Mouse (Mus musculus): Measurements from ENCODE around the gene Polr2a. TPM values are rescaled to one million over a fixed set of nuclear protein-coding genes. Genes with fewer than 3 reads are reported as not detected.

The Polr2a gene
- polyA plus RNA-seq, 1 experiment = 84.2 TPM

DNA sequence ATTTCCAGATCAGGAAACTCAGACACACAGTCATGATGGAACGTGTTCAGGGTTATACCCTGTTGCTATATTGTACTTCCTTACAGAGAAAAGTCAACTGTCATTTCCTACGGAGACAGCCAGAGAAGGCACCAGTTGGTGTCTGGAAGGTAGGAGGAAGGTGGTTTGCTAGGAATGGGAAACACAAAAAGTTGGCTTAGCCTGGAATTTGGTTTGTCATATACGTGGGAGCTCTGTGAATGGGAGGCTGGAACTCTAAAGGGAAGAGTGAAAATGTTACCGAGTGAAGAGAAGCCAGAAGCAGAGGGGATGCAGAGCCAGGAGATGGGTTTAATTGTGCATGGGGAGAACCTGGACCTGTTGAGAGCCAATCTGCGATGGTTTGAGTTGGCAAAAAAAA is 33.0 kb upstream of the Polr2a start:
- no peaks in the 10 kb centered on the region for H3K27me3 ChIP-seq (ENCODE audit: control insufficient read depth, insufficient read depth, insufficient read length)
- H3K4me3 ChIP-seq (ENCODE audit: insufficient read depth, poor library complexity, severe bottlenecking) = no peak overlapping the region
- H3K36me3 ChIP-seq (ENCODE audit: control insufficient read depth, insufficient read depth) = peaks cover 31% of the 10 kb centered on the region
- no peaks in the 10 kb centered on the region for H3K79me3 ChIP-seq (ENCODE audit: low read depth)
- H3K79me2 ChIP-seq (ENCODE audit: control insufficient read depth, insufficient read depth) = no peaks in the 10 kb centered on the region
- TF ChIP-seq MAX (IDR thresholded peaks at IDR 0.05) = no peak
- TF ChIP-seq FOSL1 (IDR thresholded peaks at IDR 0.05; ENCODE audit: insufficient read depth, low read length, poor library complexity, severe bottlenecking) = no peak
- TF ChIP-seq MYOG (IDR thresholded peaks at IDR 0.05; ENCODE audit: control insufficient read depth, extremely low read depth, insufficient read length) = no peak
- no peak for TF ChIP-seq USF1 (IDR thresholded peaks at IDR 0.05; ENCODE audit: low read depth)
- TF ChIP-seq MYOD1 (IDR thresholded peaks at IDR 0.05; ENCODE audit: control insufficient read depth, insufficient read length, low read depth) = no peak
- TF ChIP-seq CTCF (IDR thresholded peaks at IDR 0.05; ENCODE audit: control insufficient read depth, insufficient read depth, insufficient read length) = no peak
- no peak for TF ChIP-seq CEBPB (IDR thresholded peaks at IDR 0.05; ENCODE audit: low read depth)
- no peak overlapping the region for H3ac ChIP-seq (ENCODE audit: control insufficient read depth, insufficient read length, low read depth)

DNA sequence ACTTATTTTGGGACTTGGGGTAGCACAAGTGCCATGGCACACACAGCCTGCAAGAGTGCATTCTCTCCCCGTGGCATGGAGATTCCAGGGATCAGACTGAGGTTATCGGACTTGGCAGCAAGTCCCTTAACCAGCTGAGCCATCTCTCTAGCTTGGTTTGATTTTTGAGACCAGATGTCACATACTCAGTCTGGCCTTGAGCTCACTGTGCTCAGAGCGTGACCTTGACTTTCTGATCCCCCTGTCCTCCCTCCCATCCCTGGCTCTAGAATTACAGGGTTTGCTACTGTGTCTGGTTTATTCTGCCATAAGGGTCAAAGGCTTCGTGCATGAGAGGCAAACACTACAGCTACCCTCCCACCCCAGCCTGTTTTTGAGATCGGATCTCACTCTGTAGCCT is 31.0 kb upstream of the Polr2a start:
- Histone ChIP-seq H3K36me3 (ENCODE audit: control insufficient read depth, insufficient read depth) (peaks cover 40% of the 10 kb centered on the region), H3K79me3 (ENCODE audit: low read depth) (no peaks in the 10 kb centered on the region), H3K79me2 (ENCODE audit: control insufficient read depth, insufficient read depth) (no peaks in the 10 kb centered on the region), H3ac (ENCODE audit: control insufficient read depth, insufficient read length, low read depth) (no peak overlapping the region), H3K4me3 (ENCODE audit: insufficient read depth, poor library complexity, severe bottlenecking) (no peak overlapping the region), H3K27me3 (ENCODE audit: control insufficient read depth, insufficient read depth, insufficient read length) (no peaks in the 10 kb centered on the region)
- TF ChIP-seq CEBPB (IDR thresholded peaks at IDR 0.05; ENCODE audit: low read depth) (no peak), USF1 (IDR thresholded peaks at IDR 0.05; ENCODE audit: low read depth) (no peak), MYOG (IDR thresholded peaks at IDR 0.05; ENCODE audit: control insufficient read depth, extremely low read depth, insufficient read length) (no peak), FOSL1 (IDR thresholded peaks at IDR 0.05; ENCODE audit: insufficient read depth, low read length, poor library complexity, severe bottlenecking) (no peak), MYOD1 (IDR thresholded peaks at IDR 0.05; ENCODE audit: control insufficient read depth, insufficient read length, low read depth) (no peak), MAX (IDR thresholded peaks at IDR 0.05) (no peak), CTCF (IDR thresholded peaks at IDR 0.05; ENCODE audit: control insufficient read depth, insufficient read depth, insufficient read length) (no peak)

DNA sequence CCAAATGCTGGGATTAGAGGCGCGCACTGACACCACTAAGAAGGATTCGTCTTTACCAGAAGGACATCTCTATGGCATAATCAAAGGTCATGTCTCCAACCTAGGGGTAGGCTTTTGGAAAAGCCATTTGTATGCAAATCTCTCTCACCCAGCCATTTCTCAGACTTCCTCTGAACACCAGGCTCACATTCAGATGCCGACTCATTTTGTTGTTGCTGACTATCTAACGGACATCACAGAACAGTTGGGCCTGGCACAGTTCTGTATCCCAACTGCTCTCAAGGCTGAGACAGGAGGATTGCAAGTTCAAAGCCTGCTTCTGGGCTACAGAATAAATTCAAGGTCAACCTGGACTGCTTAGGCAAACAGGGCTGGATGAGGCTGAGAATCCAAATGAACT is 28.9 kb upstream of the Polr2a start:
- Histone ChIP-seq H3K79me3 (ENCODE audit: low read depth) (no peaks in the 10 kb centered on the region), H3K4me3 (ENCODE audit: insufficient read depth, poor library complexity, severe bottlenecking) (no peak overlapping the region), H3K79me2 (ENCODE audit: control insufficient read depth, insufficient read depth) (no peaks in the 10 kb centered on the region), H3ac (ENCODE audit: control insufficient read depth, insufficient read length, low read depth) (no peak overlapping the region), H3K36me3 (ENCODE audit: control insufficient read depth, insufficient read depth) (peaks cover 39% of the 10 kb centered on the region), H3K27me3 (ENCODE audit: control insufficient read depth, insufficient read depth, insufficient read length) (no peaks in the 10 kb centered on the region)
- TF ChIP-seq FOSL1 (IDR thresholded peaks at IDR 0.05; ENCODE audit: insufficient read depth, low read length, poor library complexity, severe bottlenecking) = no peak

DNA sequence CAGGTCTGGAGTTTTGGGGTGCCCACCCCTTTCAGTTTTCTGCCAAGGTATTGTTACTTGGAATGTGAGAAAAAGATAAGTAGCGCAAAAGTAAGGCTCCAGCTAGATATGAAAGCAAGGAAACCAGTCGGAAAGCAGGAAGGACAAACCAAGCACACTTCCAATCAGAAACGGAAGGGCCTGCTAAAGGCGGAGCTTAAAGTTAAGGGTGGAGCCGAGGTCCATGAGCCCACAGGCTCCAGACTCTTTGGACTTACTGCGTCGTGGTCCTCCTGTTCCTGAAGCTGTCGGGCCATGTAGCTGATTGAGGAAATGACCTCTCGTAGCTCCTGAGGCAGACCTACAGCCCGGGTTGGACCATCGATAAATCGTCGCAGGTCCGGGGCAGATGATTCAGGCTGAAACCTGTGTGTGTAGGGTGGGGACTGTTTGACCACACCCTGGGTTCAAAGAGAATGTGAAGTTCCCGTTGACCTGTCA is 26.4 kb upstream of the Polr2a start:
- no peak for TF ChIP-seq CTCF (IDR thresholded peaks at IDR 0.05; ENCODE audit: control insufficient read depth, insufficient read depth, insufficient read length)
- no peak for TF ChIP-seq FOSL1 (IDR thresholded peaks at IDR 0.05; ENCODE audit: insufficient read depth, low read length, poor library complexity, severe bottlenecking)
- TF ChIP-seq USF1 (IDR thresholded peaks at IDR 0.05; ENCODE audit: low read depth) = no peak
- H3K79me2 ChIP-seq (ENCODE audit: control insufficient read depth, insufficient read depth) = no peaks in the 10 kb centered on the region
- no peaks in the 10 kb centered on the region for H3K27me3 ChIP-seq (ENCODE audit: control insufficient read depth, insufficient read depth, insufficient read length)
- peaks cover 27% of the 10 kb centered on the region for H3K36me3 ChIP-seq (ENCODE audit: control insufficient read depth, insufficient read depth)
- no peaks in the 10 kb centered on the region for H3K79me3 ChIP-seq (ENCODE audit: low read depth)
- H3K4me3 ChIP-seq (ENCODE audit: insufficient read depth, poor library complexity, severe bottlenecking) = no peak overlapping the region
- H3ac ChIP-seq (ENCODE audit: control insufficient read depth, insufficient read length, low read depth) = no peak overlapping the region

- peaks cover 20% of the 10 kb centered on the region for H3K36me3 ChIP-seq (ENCODE audit: control insufficient read depth, insufficient read depth)
- no peaks in the 10 kb centered on the region for H3K79me2 ChIP-seq (ENCODE audit: control insufficient read depth, insufficient read depth)
- H3K79me3 ChIP-seq (ENCODE audit: low read depth) = no peaks in the 10 kb centered on the region
- TF ChIP-seq CTCF (IDR thresholded peaks at IDR 0.05; ENCODE audit: control insufficient read depth, insufficient read depth, insufficient read length) (no peak), MAX (IDR thresholded peaks at IDR 0.05) (no peak), MYOG (IDR thresholded peaks at IDR 0.05; ENCODE audit: control insufficient read depth, extremely low read depth, insufficient read length) (no peak), USF1 (IDR thresholded peaks at IDR 0.05; ENCODE audit: low read depth) (no peak), MYOD1 (IDR thresholded peaks at IDR 0.05; ENCODE audit: control insufficient read depth, insufficient read length, low read depth) (no peak), CEBPB (IDR thresholded peaks at IDR 0.05; ENCODE audit: low read depth) (no peak), FOSL1 (IDR thresholded peaks at IDR 0.05; ENCODE audit: insufficient read depth, low read length, poor library complexity, severe bottlenecking) (no peak)
- no peaks in the 10 kb centered on the region for H3K27me3 ChIP-seq (ENCODE audit: control insufficient read depth, insufficient read depth, insufficient read length)
- H3ac ChIP-seq (ENCODE audit: control insufficient read depth, insufficient read length, low read depth) = no peak overlapping the region
- H3K4me3 ChIP-seq (ENCODE audit: insufficient read depth, poor library complexity, severe bottlenecking) = no peak overlapping the region
Measured at GRCm38 (mm10) chr11:69781828-69782227, 23.4 kb upstream of the Polr2a start.

- Histone ChIP-seq H3K4me3 (ENCODE audit: insufficient read depth, poor library complexity, severe bottlenecking) (no peak overlapping the region), H3K79me3 (ENCODE audit: low read depth) (no peaks in the 10 kb centered on the region), H3K79me2 (ENCODE audit: control insufficient read depth, insufficient read depth) (no peaks in the 10 kb centered on the region), H3K36me3 (ENCODE audit: control insufficient read depth, insufficient read depth) (peaks cover 9% of the 10 kb centered on the region), H3ac (ENCODE audit: control insufficient read depth, insufficient read length, low read depth) (no peak overlapping the region), H3K27me3 (ENCODE audit: control insufficient read depth, insufficient read depth, insufficient read length) (no peaks in the 10 kb centered on the region)
- no peak for TF ChIP-seq USF1 (IDR thresholded peaks at IDR 0.05; ENCODE audit: low read depth)
- TF ChIP-seq MAX (IDR thresholded peaks at IDR 0.05) = no peak
- TF ChIP-seq FOSL1 (IDR thresholded peaks at IDR 0.05; ENCODE audit: insufficient read depth, low read length, poor library complexity, severe bottlenecking) = no peak
- no peak for TF ChIP-seq CTCF (IDR thresholded peaks at IDR 0.05; ENCODE audit: control insufficient read depth, insufficient read depth, insufficient read length)
- no peak for TF ChIP-seq MYOD1 (IDR thresholded peaks at IDR 0.05; ENCODE audit: control insufficient read depth, insufficient read length, low read depth)
- TF ChIP-seq CEBPB (IDR thresholded peaks at IDR 0.05; ENCODE audit: low read depth) = no peak
- TF ChIP-seq MYOG (IDR thresholded peaks at IDR 0.05; ENCODE audit: control insufficient read depth, extremely low read depth, insufficient read length) = no peak
Measured at GRCm38 (mm10) chr11:69778985-69779384, 20.5 kb upstream of the Polr2a start.
